Mouse (Mus musculus) testis, postnatal 14 days (tissue): ENCODE measurements at regions not wholly inside any gene's neighbourhood (a gene's known extent, or its start where the extent isn't known, plus 50 kb on each side); places are given as distances from the start of the nearest gene placed in this dataset.

Source experiments
- DNase-seq: peaks from one replicate; pipeline ENCODE4 v3.0.0; 2021; ENCODE audit warnings: low spot score

- no peak for DNase-seq
Observed at GRCm38 (mm10) chr15:33759496-33759895, 598.2 kb downstream of the 9430069I07Rik start.

- no peak for DNase-seq
Observed at GRCm38 (mm10) chr15:33758771-33759170, 598.9 kb downstream of the 9430069I07Rik start.
